Mouse (Mus musculus): ENCODE data around the gene Ntrk2. TPM values are rescaled to one million over a fixed set of nuclear protein-coding genes. Genes with fewer than 3 reads are reported as not detected.
"Not testable (repeated sequence)": the region's sequence is repeated elsewhere in the genome, so short reads cannot be mapped to it uniquely, and the experiment has no call there.

Ntrk2 gene
- polyA plus RNA-seq, 1 experiment from 2014 or later, result 102 TPM

DNA sequence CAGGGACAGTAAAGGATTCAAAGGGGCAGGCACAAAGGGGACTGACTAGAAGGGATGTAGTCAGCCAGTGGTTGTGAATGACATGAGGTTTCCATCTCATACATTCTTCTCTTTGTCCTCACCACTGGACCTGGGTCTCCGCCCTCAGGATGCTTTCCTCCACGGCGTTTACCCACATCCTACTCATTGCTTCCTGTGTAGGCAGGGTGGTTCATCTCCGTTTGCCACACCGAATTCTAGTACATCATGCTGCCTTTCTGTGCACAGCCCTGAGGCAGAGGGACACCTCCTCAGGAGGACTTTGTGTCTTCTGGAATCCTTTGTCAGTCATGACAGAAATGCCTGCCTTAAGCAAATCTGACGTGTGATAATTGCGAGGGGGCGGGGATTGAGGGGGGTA lies 219.3 kb downstream of the Ntrk2 start:
- Histone ChIP-seq H3K4me3 (replicated peaks; ENCODE audit: low read length) (no peak overlapping the region), H3K4me2 (ENCODE audit: low read length) (no peak overlapping the region), H3K27me3 (replicated peaks; ENCODE audit: control insufficient read depth, insufficient read depth, low read length) (no peaks in the 10 kb centered on the region), H3K36me3 (ENCODE audit: control insufficient read depth, insufficient read depth) (no peaks in the 10 kb centered on the region), H3K9ac (replicated peaks; ENCODE audit: low read depth, low read length) (no peak overlapping the region), H3K4me1 (replicated peaks; ENCODE audit: control insufficient read depth, insufficient read depth, low read length) (peaks cover 12% of the 10 kb centered on the region), H3K9me3 (ENCODE audit: control insufficient read depth, low read length) (no peaks in the 10 kb centered on the region; the same call in 1 of the 2 replicates), H3K27ac (ENCODE audit: low read length) (no peak overlapping the region)
- ATAC-seq, result no peak
- WGBS, result 87% methylated on average over 8 of the region's 8 CpGs

DNA sequence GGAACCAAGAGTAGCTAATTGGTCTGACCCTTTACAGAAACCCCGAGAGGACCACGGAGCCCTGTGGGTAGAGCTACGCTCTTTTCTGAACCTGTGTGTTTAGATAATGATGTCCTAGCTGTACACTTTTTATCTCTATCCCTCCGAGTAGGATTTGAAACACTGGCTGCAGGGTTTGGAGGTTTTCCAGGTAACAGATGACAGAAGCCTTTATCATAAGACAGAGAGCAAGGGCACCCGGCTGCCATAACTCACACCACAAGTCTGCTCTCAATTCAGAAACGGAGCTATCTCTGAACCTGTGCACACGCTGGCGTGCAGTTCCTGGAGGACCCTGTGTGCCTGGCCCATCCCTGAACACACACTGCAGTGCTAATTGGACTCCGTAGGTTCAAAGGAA lies 221.1 kb downstream of the Ntrk2 start:
- H3K9me3 ChIP-seq (ENCODE audit: control insufficient read depth, low read length), result no peaks in the 10 kb centered on the region; the same call in 1 of the 2 replicates
- H3K4me1 ChIP-seq (replicated peaks; ENCODE audit: control insufficient read depth, insufficient read depth, low read length), result peaks cover 12% of the 10 kb centered on the region
- H3K27me3 ChIP-seq (replicated peaks; ENCODE audit: control insufficient read depth, insufficient read depth, low read length), result no peaks in the 10 kb centered on the region
- H3K9ac ChIP-seq (replicated peaks; ENCODE audit: low read depth, low read length), result no peak overlapping the region
- no peak for ATAC-seq
- 65% methylated on average over 9 of the region's 9 CpGs for WGBS
- no peak overlapping the region for H3K4me3 ChIP-seq (replicated peaks; ENCODE audit: low read length)
- no peaks in the 10 kb centered on the region for H3K36me3 ChIP-seq (ENCODE audit: control insufficient read depth, insufficient read depth)
- H3K27ac ChIP-seq (ENCODE audit: low read length), result no peak overlapping the region
- H3K4me2 ChIP-seq (ENCODE audit: low read length), result no peak overlapping the region

DNA sequence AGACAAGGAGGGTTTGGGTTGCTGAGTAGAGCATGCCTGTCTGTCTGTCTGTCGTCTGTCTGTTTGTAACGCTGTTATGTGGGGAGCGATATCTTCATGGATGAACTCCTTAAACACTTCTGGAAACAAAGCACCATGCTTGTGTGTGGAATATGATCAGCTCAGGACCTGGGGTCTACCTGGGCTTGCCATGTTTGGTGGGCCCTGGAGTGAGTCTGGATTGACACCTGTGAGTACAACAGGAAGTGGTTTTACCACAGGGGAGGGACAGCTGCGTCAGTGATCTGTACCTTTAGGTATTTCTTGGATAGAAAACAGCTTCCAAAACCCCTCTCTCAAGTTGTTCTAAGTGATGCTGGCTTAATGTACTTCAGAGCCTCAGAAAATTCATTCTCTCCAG lies 222.2 kb downstream of the Ntrk2 start:
- H3K4me3 ChIP-seq (replicated peaks; ENCODE audit: low read length), result no peak overlapping the region
- 98% methylated on average over 4 of the region's 4 CpGs for WGBS
- H3K27me3 ChIP-seq (replicated peaks; ENCODE audit: control insufficient read depth, insufficient read depth, low read length), result no peaks in the 10 kb centered on the region
- no peaks in the 10 kb centered on the region for H3K9me3 ChIP-seq (ENCODE audit: control insufficient read depth, low read length)
- no peak overlapping the region for H3K27ac ChIP-seq (ENCODE audit: low read length)
- no peaks in the 10 kb centered on the region for H3K36me3 ChIP-seq (ENCODE audit: control insufficient read depth, insufficient read depth)
- H3K9ac ChIP-seq (replicated peaks; ENCODE audit: low read depth, low read length), result no peak overlapping the region
- peaks cover 6% of the 10 kb centered on the region for H3K4me1 ChIP-seq (replicated peaks; ENCODE audit: control insufficient read depth, insufficient read depth, low read length)
- no peak for ATAC-seq
- H3K4me2 ChIP-seq (ENCODE audit: low read length), result no peak overlapping the region

DNA sequence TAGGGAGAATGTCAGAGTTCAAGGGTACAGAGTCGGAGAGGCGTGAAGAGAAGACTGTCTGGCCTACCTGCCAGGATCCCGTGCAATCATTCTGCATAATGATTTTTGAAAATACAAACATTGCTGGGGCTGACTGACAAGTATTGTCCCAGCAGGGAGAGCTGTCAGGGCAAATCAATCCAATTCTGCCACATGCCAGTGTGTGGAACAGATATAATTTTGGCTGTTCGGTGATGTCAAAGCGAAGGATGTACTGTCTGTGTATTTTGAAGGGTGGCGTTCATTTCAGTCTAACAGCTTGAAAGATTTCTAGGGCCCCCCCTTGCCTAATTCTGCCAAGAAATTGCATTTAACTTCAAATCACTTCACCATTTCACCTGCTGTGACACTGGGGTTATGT lies 224.2 kb downstream of the Ntrk2 start:
- Histone ChIP-seq H3K9me3 (ENCODE audit: control insufficient read depth, low read length) (no peaks in the 10 kb centered on the region), H3K4me1 (replicated peaks; ENCODE audit: control insufficient read depth, insufficient read depth, low read length) (peaks cover 6% of the 10 kb centered on the region), H3K36me3 (ENCODE audit: control insufficient read depth, insufficient read depth) (no peaks in the 10 kb centered on the region), H3K4me3 (replicated peaks; ENCODE audit: low read length) (no peak overlapping the region), H3K27ac (ENCODE audit: low read length) (peak overlapping the region; percentile 41; the same call in 1 of the 2 replicates), H3K9ac (replicated peaks; ENCODE audit: low read depth, low read length) (no peak overlapping the region), H3K27me3 (replicated peaks; ENCODE audit: control insufficient read depth, insufficient read depth, low read length) (no peaks in the 10 kb centered on the region), H3K4me2 (ENCODE audit: low read length) (no peak overlapping the region)
- ATAC-seq, result peak; percentile 81
- WGBS, result 56% methylated on average over 6 of the region's 6 CpGs

DNA sequence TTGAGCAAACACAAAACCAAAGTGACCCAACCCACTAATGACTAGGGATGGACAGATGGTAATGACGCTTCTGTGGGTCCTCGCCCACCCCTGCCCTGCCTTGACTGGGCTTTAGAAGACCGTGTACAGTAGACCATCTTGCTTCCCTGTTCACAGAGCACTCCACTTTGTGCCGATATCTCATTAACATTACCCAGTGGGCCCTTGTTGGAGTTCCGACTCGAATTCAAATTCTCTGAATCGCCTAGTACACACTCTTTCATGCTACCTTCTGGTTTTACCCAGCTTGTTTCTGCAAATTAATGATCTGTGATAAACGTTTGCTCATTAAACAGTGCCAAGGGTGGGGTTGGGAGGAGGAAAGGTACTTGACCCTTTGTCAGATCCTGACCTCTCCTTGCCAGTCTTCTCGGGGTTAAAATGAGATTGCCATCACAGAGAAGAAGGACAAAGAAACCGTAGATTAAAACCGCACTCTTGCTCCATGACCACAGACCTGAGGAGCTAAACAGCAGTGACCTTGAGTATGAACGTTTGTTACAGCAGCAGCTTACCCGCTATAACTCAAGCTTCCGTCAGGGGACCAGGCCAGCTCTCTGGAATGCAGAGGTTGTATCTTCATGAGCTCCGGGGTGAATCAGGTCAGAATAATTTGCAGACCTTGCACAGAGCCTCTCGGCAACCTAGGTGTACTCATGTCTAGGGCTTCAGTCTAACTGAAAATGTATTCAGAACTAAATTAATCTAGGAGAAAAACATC lies 234.0 kb downstream of the Ntrk2 start:
- H3K4me1 ChIP-seq (replicated peaks; ENCODE audit: control insufficient read depth, insufficient read depth, low read length), result peaks cover 24% of the 10 kb centered on the region
- no peaks in the 10 kb centered on the region for H3K27me3 ChIP-seq (replicated peaks; ENCODE audit: control insufficient read depth, insufficient read depth, low read length)
- H3K9me3 ChIP-seq (ENCODE audit: control insufficient read depth, low read length), result no peaks in the 10 kb centered on the region
- 29% methylated on average over 16 of the region's 16 CpGs for WGBS
- ATAC-seq, result peak; percentile 41
- no peaks in the 10 kb centered on the region for H3K36me3 ChIP-seq (ENCODE audit: control insufficient read depth, insufficient read depth)
- no peak overlapping the region for H3K4me3 ChIP-seq (replicated peaks; ENCODE audit: low read length)
- peak overlapping the region; percentile 97 for H3K27ac ChIP-seq (ENCODE audit: low read length)
- no peak overlapping the region for H3K9ac ChIP-seq (replicated peaks; ENCODE audit: low read depth, low read length)
- H3K4me2 ChIP-seq (ENCODE audit: low read length), result peak overlapping the region; percentile 18

DNA sequence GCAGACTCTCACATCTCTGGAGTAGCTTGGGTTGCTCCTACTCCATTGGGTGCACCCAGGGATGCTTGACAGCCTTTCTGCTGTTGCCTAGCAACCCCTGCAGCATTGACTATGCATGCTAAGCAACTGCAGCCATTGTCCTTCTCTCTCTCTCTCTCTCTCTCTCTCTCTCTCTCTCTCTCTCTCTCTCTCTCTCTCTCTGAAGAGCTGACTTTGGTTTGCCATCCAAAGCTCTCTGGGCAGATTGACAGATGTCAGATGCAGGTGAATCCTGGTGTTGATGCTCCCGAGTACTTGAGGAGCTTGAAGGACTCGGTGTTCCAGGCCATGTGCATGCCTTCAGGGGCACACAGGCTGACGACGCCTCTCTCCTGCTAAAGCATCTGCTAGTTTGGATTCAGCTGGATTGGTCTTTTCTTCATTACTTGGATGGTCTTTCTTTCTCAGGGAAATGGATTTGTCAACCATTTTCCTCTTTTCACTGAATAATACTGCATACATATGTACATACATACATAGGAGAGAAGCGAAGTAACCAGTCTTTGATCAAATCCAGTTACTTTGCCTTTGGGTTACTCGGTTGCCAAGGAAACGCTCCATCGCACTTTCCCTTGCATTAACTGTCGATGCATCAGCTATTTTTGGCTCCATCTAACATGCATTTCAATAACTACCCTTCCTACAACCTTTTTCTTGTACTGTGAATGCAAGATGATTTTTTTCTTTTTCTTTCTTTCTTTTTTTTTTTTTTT lies 234.8 kb downstream of the Ntrk2 start:
- no peaks in the 10 kb centered on the region for H3K9me3 ChIP-seq (ENCODE audit: control insufficient read depth, low read length)
- WGBS, result 17% methylated on average over 9 of the region's 9 CpGs
- peaks cover 24% of the 10 kb centered on the region for H3K4me1 ChIP-seq (replicated peaks; ENCODE audit: control insufficient read depth, insufficient read depth, low read length)

DNA sequence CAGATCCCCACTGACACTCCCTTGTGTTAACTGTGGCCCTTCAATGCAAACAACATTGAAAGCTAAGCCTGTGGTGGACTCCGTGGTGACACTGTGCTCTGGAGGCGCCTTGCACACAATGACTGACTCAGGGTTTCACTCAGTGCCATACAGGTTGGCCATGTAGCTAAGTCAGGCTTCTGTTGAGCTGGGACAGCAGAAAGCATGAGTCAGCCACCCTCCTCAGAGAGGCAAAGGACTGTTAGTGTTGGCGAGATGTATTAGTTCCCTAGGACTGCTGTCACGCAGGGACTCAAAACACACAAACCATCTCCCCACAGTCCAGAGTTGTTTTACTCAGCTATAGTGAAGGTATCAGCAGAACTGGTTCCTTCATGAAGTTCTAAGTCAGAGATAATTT lies 245.8 kb downstream of the Ntrk2 start:
- ATAC-seq, result no peak
- WGBS, result 83% methylated on average over 4 of the region's 4 CpGs

More for the DNA sequence above, 234.8 kb downstream of the Ntrk2 start:
- Histone ChIP-seq H3K27ac (ENCODE audit: low read length) (peak overlapping the region; percentile 97), H3K27me3 (replicated peaks; ENCODE audit: control insufficient read depth, insufficient read depth, low read length) (no peaks in the 10 kb centered on the region), H3K4me3 (replicated peaks; ENCODE audit: low read length) (0 out of 2 replicates have a peak overlapping the region, but pooled peaks have one; percentile 10), H3K9ac (replicated peaks; ENCODE audit: low read depth, low read length) (0 out of 2 replicates have a peak overlapping the region, but pooled peaks have one; percentile 32), H3K36me3 (ENCODE audit: control insufficient read depth, insufficient read depth) (no peaks in the 10 kb centered on the region), H3K4me2 (ENCODE audit: low read length) (peak overlapping the region; percentile 37)
- ATAC-seq, result peak; percentile 99

DNA sequence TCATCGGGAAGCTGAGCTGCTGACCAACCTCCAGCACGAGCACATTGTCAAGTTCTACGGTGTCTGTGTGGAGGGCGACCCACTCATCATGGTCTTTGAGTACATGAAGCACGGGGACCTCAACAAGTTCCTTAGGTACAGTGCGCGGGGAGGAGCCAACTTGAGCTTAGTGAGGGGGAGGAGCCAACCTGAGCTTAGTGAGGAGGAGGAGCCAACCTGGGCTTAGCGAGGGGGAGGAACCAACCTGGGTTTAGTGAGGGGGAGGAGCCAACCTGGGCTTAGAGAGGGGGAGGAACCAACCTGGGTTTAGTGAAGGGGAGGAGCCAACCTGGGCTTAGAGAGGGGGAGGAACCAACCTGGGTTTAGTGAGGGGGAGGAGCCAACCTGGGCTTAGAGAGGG lies 248.0 kb downstream of the Ntrk2 start:
- H3K27me3 ChIP-seq (replicated peaks; ENCODE audit: control insufficient read depth, insufficient read depth, low read length); ATAC-seq; H3K9me3 ChIP-seq (ENCODE audit: control insufficient read depth, low read length); H3K4me3 ChIP-seq (replicated peaks; ENCODE audit: low read length); H3K36me3 ChIP-seq (ENCODE audit: control insufficient read depth, insufficient read depth); H3K4me2 ChIP-seq (ENCODE audit: low read length); H3K27ac ChIP-seq (ENCODE audit: low read length); H3K4me1 ChIP-seq (replicated peaks; ENCODE audit: control insufficient read depth, insufficient read depth, low read length); H3K9ac ChIP-seq (replicated peaks; ENCODE audit: low read depth, low read length): not testable (repeated sequence)
- WGBS, result 91% methylated on average over 8 of the region's 8 CpGs

More for the DNA sequence above, 245.8 kb downstream of the Ntrk2 start:
- Histone ChIP-seq H3K9ac (replicated peaks; ENCODE audit: low read depth, low read length) (no peak overlapping the region), H3K4me3 (replicated peaks; ENCODE audit: low read length) (no peak overlapping the region), H3K4me1 (replicated peaks; ENCODE audit: control insufficient read depth, insufficient read depth, low read length) (no peaks in the 10 kb centered on the region), H3K4me2 (ENCODE audit: low read length) (no peak overlapping the region), H3K36me3 (ENCODE audit: control insufficient read depth, insufficient read depth) (no peaks in the 10 kb centered on the region), H3K27me3 (replicated peaks; ENCODE audit: control insufficient read depth, insufficient read depth, low read length) (no peaks in the 10 kb centered on the region), H3K9me3 (ENCODE audit: control insufficient read depth, low read length) (no peaks in the 10 kb centered on the region), H3K27ac (ENCODE audit: low read length) (no peak overlapping the region)

DNA sequence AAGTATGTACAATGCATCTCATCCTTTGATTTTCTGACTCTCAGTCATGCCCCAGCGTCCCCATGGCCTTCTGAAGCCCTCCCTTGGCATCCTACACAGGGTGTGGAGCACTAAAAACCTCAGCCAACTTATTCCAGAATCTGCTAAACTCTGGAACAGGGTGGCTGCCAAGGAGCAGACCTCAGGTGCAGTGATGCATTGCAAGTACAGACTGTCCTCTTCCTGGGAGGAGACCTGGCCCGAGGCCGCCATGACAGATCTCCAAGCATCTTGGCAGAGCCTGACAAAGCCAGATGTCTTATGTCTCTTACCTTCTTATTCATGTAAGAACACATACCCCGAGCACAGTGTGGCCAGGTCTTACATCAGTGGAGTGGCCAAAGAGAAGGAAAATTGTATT lies 250.5 kb downstream of the Ntrk2 start:
- no peak for ATAC-seq
- Histone ChIP-seq H3K9ac (replicated peaks; ENCODE audit: low read depth, low read length) (no peak overlapping the region), H3K27ac (ENCODE audit: low read length) (no peak overlapping the region), H3K4me1 (replicated peaks; ENCODE audit: control insufficient read depth, insufficient read depth, low read length) (no peaks in the 10 kb centered on the region), H3K4me3 (replicated peaks; ENCODE audit: low read length) (no peak overlapping the region), H3K4me2 (ENCODE audit: low read length) (no peak overlapping the region), H3K9me3 (ENCODE audit: control insufficient read depth, low read length) (no peaks in the 10 kb centered on the region), H3K36me3 (ENCODE audit: control insufficient read depth, insufficient read depth) (no peaks in the 10 kb centered on the region), H3K27me3 (replicated peaks; ENCODE audit: control insufficient read depth, insufficient read depth, low read length) (no peaks in the 10 kb centered on the region)
- WGBS, result 96% methylated on average over 4 of the region's 4 CpGs

Data from forebrain, embryonic 16.5 days (tissue).